Comparison of ENCODE assay signal across 10 mouse cellular contexts in genomic region chr5:120517552-120517951, GRCm38 (mm10). TPM values are rescaled to one million over a fixed set of nuclear protein-coding genes. Genes with fewer than 3 reads are reported as not detected.
DNase-seq lines count a peak whose midpoint lies in the region; ATAC-seq and TF ChIP-seq lines count a peak whose summit lies in the region.
"Had no signal": no experiment of that assay in that cellular context is flagged by ENCODE, and none has a peak within 500 bp of the region (broad histone marks: within the 10 kb centered on the region; RNA-seq: fewer than 3 reads in every experiment).

No protein-coding gene starts in this region.

- WGBS in heart, adult 2 months, result 31% methylated on average over 9 of the region's 9 CpGs
- 58% methylated on average over 9 of the region's 9 CpGs for WGBS in midbrain, embryonic 16.5 days

- TF ChIP-seq EP300 in heart, adult 2 months (IDR thresholded peaks at IDR 0.05; ENCODE audit: insufficient read depth, low read depth, low read length), result peak; percentile 40; the same call in 1 of the 2 replicates

- DNase-seq in layer of hippocampus, adult 9-11 months, result peak; percentile 30
- no peak for DNase-seq in layer of hippocampus, adult 8-10 months (ENCODE audit: low spot score in 2 of 2)
- DNase-seq in ZHBTc4 (ENCODE audit: low read depth, low spot score), result peak; percentile 87
- peak; percentile 71 to 81 for DNase-seq in heart, adult 2 months
- DNase-seq in skeletal muscle tissue, adult 2 months (ENCODE audit: low read depth, low spot score), result peak; percentile 72
- no peak for DNase-seq in layer of hippocampus, postnatal 36 days
- no peak for DNase-seq in left cerebral cortex, postnatal 10 days (ENCODE audit: extremely low spot score in 1 of 2, low spot score in 2 of 2)

- H3K27me3 ChIP-seq in heart, adult 2 months (ENCODE audit: control insufficient read depth, insufficient read depth, low read length), result no peaks in the 10 kb centered on the region
- H3K27me3 ChIP-seq in midbrain, embryonic 16.5 days (ENCODE audit: control insufficient read depth, insufficient read depth, low read depth, low read length), result no peaks in the 10 kb centered on the region

- no peak overlapping the region for H3K4me3 ChIP-seq in heart, adult 2 months
- no peak overlapping the region for H3K4me3 ChIP-seq in midbrain, embryonic 16.5 days (ENCODE audit: low read depth, low read length)

- no peak for TF ChIP-seq CTCF in heart, adult 2 months (IDR thresholded peaks at IDR 0.05)

- H3K4me1 ChIP-seq in heart, adult 2 months (ENCODE audit: control insufficient read depth, insufficient read depth, low read length), result peaks cover 33% of the 10 kb centered on the region
- no peaks in the 10 kb centered on the region for H3K4me1 ChIP-seq in midbrain, embryonic 16.5 days (ENCODE audit: control insufficient read depth, insufficient read depth, low read length)

- H3K9ac ChIP-seq in heart, adult 2 months (ENCODE audit: low read depth, low read length), result peak overlapping the region; percentile 7
- H3K9ac ChIP-seq in midbrain, embryonic 16.5 days (ENCODE audit: low read depth, low read length), result no peak overlapping the region

- H3K36me3 ChIP-seq in heart, adult 2 months (ENCODE audit: control insufficient read depth, insufficient read depth, low read length), result no peaks in the 10 kb centered on the region
- no peaks in the 10 kb centered on the region for H3K36me3 ChIP-seq in midbrain, embryonic 16.5 days (ENCODE audit: control insufficient read depth, insufficient read depth, low read length)

- H3K27ac ChIP-seq in heart, adult 2 months, result peak overlapping the region; percentile 83
- H3K27ac ChIP-seq in midbrain, embryonic 16.5 days (ENCODE audit: low read length), result no peak overlapping the region

- no peak overlapping the region for H3K4me2 ChIP-seq in midbrain, embryonic 16.5 days (ENCODE audit: low read length)

- no peaks in the 10 kb centered on the region for H3K79me2 ChIP-seq in heart, adult 2 months (replicated peaks; ENCODE audit: control insufficient read depth, insufficient read depth, low read length)

- intact Hi-C loops in heart, adult 2 months (cut with DNase I), result no loop called here
- intact Hi-C loops in left cerebral cortex, postnatal 10 days (cut with DNase I), result no loop called here

- H3K9me3 ChIP-seq in midbrain, embryonic 16.5 days (replicated peaks; ENCODE audit: control insufficient read depth, low read length, poor library complexity, severe bottlenecking), result no peaks in the 10 kb centered on the region

- no peak for ATAC-seq in midbrain, embryonic 16.5 days
- ATAC-seq: activated CD4-positive, CD25-positive, alpha-beta regulatory T cell, adult 4 months; forebrain, embryonic 16.5 days had no signal

- no peak for TF ChIP-seq POLR2A in heart, adult 2 months (IDR thresholded peaks at IDR 0.05; ENCODE audit: insufficient read depth, low read depth, low read length)

RNA-seq across cellular contexts. Expression of gene Slc8b1, which starts 6.6 kb away (rescaled TPM):
- total RNA-seq in layer of hippocampus, adult 8-10 months (2022), result 10 to 100 TPM in 1 of 4 experiments, 1 to 10 TPM in 3; 9.6 to 10.8 (median 9.8) TPM
- 10 to 100 TPM; 10.0 to 12.2 TPM for total RNA-seq in heart, adult 2 months (2021)
- polyA plus RNA-seq in heart, adult 2 months (2012; rRNA removed), result 13.2 and 16.5 TPM in 2 replicates
- polyA plus RNA-seq in midbrain, embryonic 16.5 days (2015; fragmentation: Nextera tagmentation; extraction: Ambion mirVana), result 2.0 and 2.3 TPM in 2 replicates
- 1 to 10 TPM; 7.6 to 8.7 TPM for total RNA-seq in layer of hippocampus, postnatal 36 days (2021)
- total RNA-seq in left cerebral cortex, postnatal 10 days (2021), result 1 to 10 TPM; 3.5 to 4.0 TPM

RNA-seq across cellular contexts. Expression of gene Plbd2, which starts 14.1 kb away (rescaled TPM):
- 10 to 100 TPM; 57.9 to 76.5 (median 66.5) TPM for total RNA-seq in layer of hippocampus, adult 8-10 months (2022)
- total RNA-seq in heart, adult 2 months (2021), result 10 to 100 TPM; 39.5 to 47.1 TPM
- 27.7 and 32.1 TPM in 2 replicates for polyA plus RNA-seq in heart, adult 2 months (2012; rRNA removed)
- polyA plus RNA-seq in midbrain, embryonic 16.5 days (2015; fragmentation: Nextera tagmentation; extraction: Ambion mirVana), result 28.7 and 30.6 TPM in 2 replicates
- total RNA-seq in layer of hippocampus, postnatal 36 days (2021), result 10 to 100 TPM; 56.8 to 58.7 TPM
- total RNA-seq in left cerebral cortex, postnatal 10 days (2021), result 10 to 100 TPM; 70.6 to 71.5 TPM

RNA-seq across cellular contexts. Expression of gene Sds, which starts 41.2 kb away (rescaled TPM):
- total RNA-seq in layer of hippocampus, adult 8-10 months (2022), result under 1 TPM in 2 of 4 experiments, not detected in 2; 0.82 to 0.91 TPM
- 1 to 10 TPM; 1.2 to 3.0 TPM for total RNA-seq in heart, adult 2 months (2021)
- polyA plus RNA-seq in heart, adult 2 months (2012; rRNA removed), result 5.6 and 10.9 TPM in 2 replicates
- 0.36 TPM in 1 of 2 replicates, not detected in the other for polyA plus RNA-seq in midbrain, embryonic 16.5 days (2015; fragmentation: Nextera tagmentation; extraction: Ambion mirVana)
- total RNA-seq in layer of hippocampus, postnatal 36 days (2021), result not detected
- total RNA-seq in left cerebral cortex, postnatal 10 days (2021), result not detected
- polyA plus RNA-seq: activated CD4-positive, CD25-positive, alpha-beta regulatory T cell, adult 4 months; forebrain, embryonic 16.5 days had no signal

RNA-seq across cellular contexts. Expression of gene Sdsl, which starts 44.9 kb away (rescaled TPM):
- 10 to 100 TPM in 3 of 4 experiments, 1 to 10 TPM in 1; 7.5 to 11.6 (median 10.6) TPM for total RNA-seq in layer of hippocampus, adult 8-10 months (2022)
- total RNA-seq in heart, adult 2 months (2021), result 1 to 10 TPM; 8.8 to 9.8 TPM
- polyA plus RNA-seq in heart, adult 2 months (2012; rRNA removed), result 12.6 and 13.5 TPM in 2 replicates
- polyA plus RNA-seq in midbrain, embryonic 16.5 days (2015; fragmentation: Nextera tagmentation; extraction: Ambion mirVana), result 5.1 and 5.6 TPM in 2 replicates
- 1 to 10 TPM; 6.9 to 8.3 TPM for total RNA-seq in layer of hippocampus, postnatal 36 days (2021)
- total RNA-seq in left cerebral cortex, postnatal 10 days (2021), result 1 to 10 TPM; 5.0 to 5.3 TPM
- polyA plus RNA-seq: activated CD4-positive, CD25-positive, alpha-beta regulatory T cell, adult 4 months had no signal

Comparison
In these comparisons a context has a peak if more than half of its experiments do, and no peak if none do; other contexts are left out.
1. DNase-seq: peak in layer of hippocampus, adult 9-11 months (single experiment), ZHBTc4 (single experiment), heart, adult 2 months (2 of 2) and skeletal muscle tissue, adult 2 months (single experiment); none in layer of hippocampus, adult 8-10 months (0 of 2), layer of hippocampus, postnatal 36 days (0 of 2) and left cerebral cortex, postnatal 10 days (0 of 2).